Comparison of ENCODE assay signal across 20 mouse cellular contexts in the genomic region with DNA sequence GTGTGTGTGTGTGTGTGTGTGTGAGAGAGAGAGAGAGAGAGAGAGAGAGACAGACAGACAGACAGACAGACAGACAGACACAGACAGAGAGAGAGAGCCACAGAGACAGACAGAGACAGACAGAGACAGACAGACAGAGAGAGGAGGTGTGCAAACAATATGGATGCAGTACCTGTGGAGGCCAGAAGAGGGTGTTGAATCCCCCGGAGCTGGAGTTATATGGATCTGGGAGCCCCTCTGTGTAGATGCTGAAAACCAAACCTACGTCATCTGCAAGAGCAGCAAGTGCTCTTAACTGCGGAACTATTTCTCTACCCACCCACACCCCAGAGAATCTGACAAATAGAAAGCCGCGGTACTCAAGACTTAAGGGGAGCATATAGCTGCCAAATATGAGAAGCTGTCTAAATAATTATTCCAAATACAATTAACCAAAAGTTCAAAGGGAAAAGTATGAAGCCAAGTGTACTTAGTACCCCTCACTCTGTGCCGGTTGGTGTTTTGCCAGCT.
A peak's percentile ranks its signal among the peaks of the same experiment; 100 is the strongest.
DNase-seq lines count a peak whose midpoint lies in the region; ATAC-seq and TF ChIP-seq lines count a peak whose summit lies in the region.
"Had no signal": no experiment of that assay in that cellular context is flagged by ENCODE, and none has a peak within 500 bp of the region (broad histone marks: within the 10 kb centered on the region; RNA-seq: fewer than 3 reads in every experiment).

No protein-coding gene starts in this region.

- H3K4me3 ChIP-seq in kidney, postnatal 0 days (replicated peaks; ENCODE audit: low read depth, low read length), result no peak overlapping the region
- no peak overlapping the region for H3K4me3 ChIP-seq in lung, embryonic 16.5 days (ENCODE audit: low read length)
- H3K4me3 ChIP-seq in lung, adult 2 months (replicated peaks; ENCODE audit: extremely low read depth, low read depth, low read length), result no peak overlapping the region
- H3K4me3 ChIP-seq: embryonic facial prominence, embryonic 10.5 days; heart, embryonic 12.5 days; hindbrain, embryonic 12.5 days had no signal

- DNase-seq in kidney, postnatal 0 days (ENCODE audit: low spot score), result no peak
- DNase-seq in kidney, postnatal 10 days, result no peak
- no peak for DNase-seq in lung, adult 2 months
- DNase-seq in ES-CJ7 (ENCODE audit: low read depth, low spot score), result peak; percentile 32
- DNase-seq in ZHBTc4 (ENCODE audit: low read depth, low spot score), result peak; percentile 18
- no peak for DNase-seq in adrenal gland, postnatal 25 days
- DNase-seq: adrenal gland, adult 2 months; cerebellum, adult 8-10 months; cerebellum, postnatal 36 days; gastrocnemius, postnatal 25 days; heart, adult 18-20 months; heart, postnatal 10 days; kidney, adult 8-10 months; kidney, postnatal 25 days had no signal

- no peaks in the 10 kb centered on the region for H3K9me3 ChIP-seq in kidney, postnatal 0 days (replicated peaks; ENCODE audit: low read length)
- H3K9me3 ChIP-seq in lung, embryonic 16.5 days (ENCODE audit: control insufficient read depth, low read length), result no peaks in the 10 kb centered on the region
- H3K9me3 ChIP-seq: embryonic facial prominence, embryonic 10.5 days; heart, embryonic 12.5 days; hindbrain, embryonic 12.5 days had no signal

- WGBS in kidney, postnatal 0 days, result 82% methylated on average over 6 of the region's 6 CpGs
- 46% methylated on average over 6 of the region's 6 CpGs for WGBS in lung, embryonic 16.5 days
- 57% methylated on average over 6 of the region's 6 CpGs for WGBS in lung, adult 2 months

- H3K27ac ChIP-seq in kidney, postnatal 0 days, result no peak overlapping the region
- H3K27ac ChIP-seq in lung, embryonic 16.5 days (ENCODE audit: low read length), result no peak overlapping the region
- H3K27ac ChIP-seq: embryonic facial prominence, embryonic 10.5 days; hindbrain, embryonic 12.5 days; macrophage had no signal

- H3K9ac ChIP-seq in kidney, postnatal 0 days (ENCODE audit: low read depth, low read length), result no peak overlapping the region
- no peak overlapping the region for H3K9ac ChIP-seq in lung, embryonic 16.5 days (ENCODE audit: low read length)
- H3K9ac ChIP-seq: heart, embryonic 12.5 days; hindbrain, embryonic 12.5 days had no signal

- no peaks in the 10 kb centered on the region for H3K27me3 ChIP-seq in kidney, postnatal 0 days (ENCODE audit: insufficient read depth, low read length)
- H3K27me3 ChIP-seq in lung, embryonic 16.5 days (ENCODE audit: control insufficient read depth, insufficient read depth, low read depth, low read length), result no peaks in the 10 kb centered on the region
- H3K27me3 ChIP-seq: heart, embryonic 12.5 days; hindbrain, embryonic 12.5 days had no signal

- H3K4me1 ChIP-seq in kidney, postnatal 0 days (replicated peaks; ENCODE audit: insufficient read depth, low read length), result no peaks in the 10 kb centered on the region
- no peaks in the 10 kb centered on the region; the same call in 1 of the 2 replicates for H3K4me1 ChIP-seq in lung, embryonic 16.5 days (replicated peaks; ENCODE audit: control insufficient read depth, insufficient read depth, low read length)
- no peaks in the 10 kb centered on the region for H3K4me1 ChIP-seq in lung, adult 2 months (ENCODE audit: control insufficient read depth, insufficient read depth, low read length)
- H3K4me1 ChIP-seq: heart, embryonic 12.5 days; hindbrain, embryonic 12.5 days had no signal

- ATAC-seq in kidney, postnatal 0 days (replicated peaks; ENCODE audit: low FRiP score, low read depth), result no peak
- ATAC-seq in lung, embryonic 16.5 days (ENCODE audit: low read depth), result peak; percentile 56
- ATAC-seq in inflammation-experienced regulatory T-cells, adult 6 months, result no peak

- no peak for TF ChIP-seq POLR2A in lung, adult 2 months (IDR thresholded peaks at IDR 0.05; ENCODE audit: borderline replicate concordance, extremely low read depth, low read depth, low read length)

- no peak overlapping the region for H3K4me2 ChIP-seq in kidney, postnatal 0 days (ENCODE audit: low read length)
- H3K4me2 ChIP-seq in lung, embryonic 16.5 days (ENCODE audit: low read depth, low read length), result no peak overlapping the region
- H3K4me2 ChIP-seq: heart, embryonic 12.5 days; hindbrain, embryonic 12.5 days had no signal

- TF ChIP-seq CTCF in kidney, postnatal 0 days (IDR thresholded peaks at IDR 0.05; ENCODE audit: low read depth), result peak; percentile 41
- TF ChIP-seq CTCF in lung, adult 2 months (IDR thresholded peaks at IDR 0.05; ENCODE audit: insufficient read depth, low read length), result no peak

- H3K36me3 ChIP-seq in kidney, postnatal 0 days (ENCODE audit: insufficient read depth, low read length), result no peaks in the 10 kb centered on the region
- H3K36me3 ChIP-seq in lung, embryonic 16.5 days (ENCODE audit: control insufficient read depth, insufficient read depth, low read length), result no peaks in the 10 kb centered on the region
- H3K36me3 ChIP-seq: embryonic facial prominence, embryonic 10.5 days; heart, embryonic 12.5 days; hindbrain, embryonic 12.5 days had no signal

Comparison
In these comparisons a context has a peak if more than half of its experiments do, and no peak if none do; other contexts are left out.
1. DNase-seq: peak in ES-CJ7 (single experiment) and ZHBTc4 (single experiment); none in kidney, postnatal 0 days (single experiment), kidney, postnatal 10 days (single experiment), lung, adult 2 months (single experiment) and adrenal gland, postnatal 25 days (single experiment).